Mouse (Mus musculus) ovary, postnatal 14 days (tissue): Measurements from ENCODE around the gene Shisa4.
A peak's percentile ranks its signal among the peaks of the same experiment; 100 is the strongest.

Source experiments
- DNase-seq: peaks from one replicate; pipeline ENCODE4 v3.0.0; 2022; ENCODE audit warnings: low spot score

Shisa4 gene

GRCm38 (mm10) chr1:135366380-135366779 is 8.7 kb downstream of the Shisa4 start:
- DNase-seq = no peak

GRCm38 (mm10) chr1:135363446-135363845 is 11.6 kb downstream of the Shisa4 start:
- DNase-seq = no peak

GRCm38 (mm10) chr1:135362115-135362514 is 12.9 kb downstream of the Shisa4 start:
- DNase-seq = no peak

GRCm38 (mm10) chr1:135361491-135361890 is 13.5 kb downstream of the Shisa4 start:
- no peak for DNase-seq

GRCm38 (mm10) chr1:135359071-135359470 is 16.0 kb downstream of the Shisa4 start:
- DNase-seq = no peak

GRCm38 (mm10) chr1:135351953-135352352 is 23.1 kb downstream of the Shisa4 start:
- no peak for DNase-seq

- DNase-seq = no peak
Observed at GRCm38 (mm10) chr1:135347498-135348169, 27.4 kb downstream of the Shisa4 start.

GRCm38 (mm10) chr1:135346891-135347290 is 28.1 kb downstream of the Shisa4 start:
- DNase-seq = no peak

GRCm38 (mm10) chr1:135344026-135344425 is 31.0 kb downstream of the Shisa4 start:
- DNase-seq = no peak

- DNase-seq = no peak
Observed at GRCm38 (mm10) chr1:135341947-135342346, 33.1 kb downstream of the Shisa4 start.

GRCm38 (mm10) chr1:135330578-135330977 is 44.5 kb downstream of the Shisa4 start:
- no peak for DNase-seq

- DNase-seq = no peak
Observed at GRCm38 (mm10) chr1:135328368-135328767, 46.7 kb downstream of the Shisa4 start.

GRCm38 (mm10) chr1:135325934-135326333 is 49.1 kb downstream of the Shisa4 start:
- no peak for DNase-seq

- peak; percentile 27 for DNase-seq
Observed at GRCm38 (mm10) chr1:135324571-135324970, 50.5 kb downstream of the Shisa4 start, which contains the start of gene Lmod1. TSS of gene Lmod1 (plus strand) at chr1:135324807.

- no peak for DNase-seq
Observed at GRCm38 (mm10) chr1:135323367-135323901, 51.6 kb downstream of the Shisa4 start.
